Mouse (Mus musculus) lung, adult 2 months (tissue): ENCODE measurements around the gene Galk1. TPM values are rescaled to one million over a fixed set of nuclear protein-coding genes. Genes with fewer than 3 reads are reported as not detected.

Source experiments
- DNase-seq: peaks from one replicate; pipeline ENCODE4 v3.0.0; 2022
- H3K4me1 ChIP-seq: fragments of 200-500 bp; 2 replicates; pipeline ENCODE4 v1.6.1; 2011; ENCODE audit warnings: low read length; ENCODE audit not compliant: control insufficient read depth, insufficient read depth
- H3K4me3 ChIP-seq: fragments of 200-500 bp; replicated peaks from 2 replicates; pipeline ENCODE3; 2011; ENCODE audit warnings: low read depth, mild to moderate bottlenecking, control low read depth, low read length; ENCODE audit errors: extremely low read depth
- CTCF ChIP-seq: fragments of 200-500 bp; IDR thresholded peaks from 2 replicates; pipeline ENCODE4 v1.5.1; 2011; ENCODE audit warnings: mild to moderate bottlenecking, low read length, control low read depth; ENCODE audit not compliant: insufficient read depth
- POLR2A ChIP-seq: fragments of 200-500 bp; IDR thresholded peaks from 2 replicates; pipeline ENCODE4 v1.6.1; 2011; ENCODE audit warnings: low read depth, mild to moderate bottlenecking, control low read depth, low read length, borderline replicate concordance; ENCODE audit errors: extremely low read depth
- WGBS: fragments of 180-500 bp; shearing (Covaris S2); methylation state at CpG from one replicate; pipeline ENCODE4 v1.1.7; 2018; 5-methylcytosine and 5-hydroxymethylcytosine counted together
- polyA plus RNA-seq: library from polyadenylated mRNA; depleted of rRNA; stranded (reverse); fragments of >200 nt; gene quantifications from 2 replicates; pipeline ENCODE4 v1.2.3, GENCODE M21; 2012

Galk1 gene
- polyA plus RNA-seq, 1 experiment: 49.5 TPM

GRCm38 (mm10) chr11:116053510-116054229, 41.2 kb upstream of the Galk1 start:
- peak; percentile 74 for DNase-seq
- 73% methylated on average over 9 of the region's 9 CpGs for WGBS
- TF ChIP-seq CTCF: no peak
- no peak for TF ChIP-seq POLR2A
- no peak overlapping the region for H3K4me3 ChIP-seq
- H3K4me1 ChIP-seq: peaks cover 11% of the 10 kb centered on the region; the same call in 1 of the 2 replicates

- 67% methylated on average over 4 of the region's 4 CpGs for WGBS
- H3K4me3 ChIP-seq: no peak overlapping the region
- peaks cover 11% of the 10 kb centered on the region; the same call in 1 of the 2 replicates for H3K4me1 ChIP-seq
- DNase-seq: no peak
- TF ChIP-seq CTCF: no peak
- TF ChIP-seq POLR2A: no peak
Observed at GRCm38 (mm10) chr11:116050196-116050595, 37.7 kb upstream of the Galk1 start.

GRCm38 (mm10) chr11:116049610-116050009, 37.1 kb upstream of the Galk1 start:
- no peak overlapping the region for H3K4me3 ChIP-seq
- H3K4me1 ChIP-seq: peaks cover 11% of the 10 kb centered on the region; the same call in 1 of the 2 replicates
- DNase-seq: no peak
- WGBS: 71% methylated on average over 2 of the region's 2 CpGs
- TF ChIP-seq POLR2A: no peak
- TF ChIP-seq CTCF: no peak

GRCm38 (mm10) chr11:116045173-116045572, 32.7 kb upstream of the Galk1 start:
- Histone ChIP-seq H3K4me1 (peaks cover 4% of the 10 kb centered on the region; the same call in 1 of the 2 replicates), H3K4me3 (no peak overlapping the region)
- DNase-seq: no peak
- WGBS: 93% methylated on average over 6 of the region's 6 CpGs
- no peak for TF ChIP-seq POLR2A
- no peak for TF ChIP-seq CTCF

GRCm38 (mm10) chr11:116043286-116043685, 30.8 kb upstream of the Galk1 start:
- Histone ChIP-seq H3K4me3 (no peak overlapping the region), H3K4me1 (0 out of 2 replicates have a peak, but pooled peaks cover 2% of the 10 kb centered on the region)
- 100% methylated on average over 1 of the region's 1 CpGs for WGBS
- TF ChIP-seq CTCF: no peak
- DNase-seq: no peak

- WGBS: 63% methylated on average over 5 of the region's 5 CpGs
- TF ChIP-seq POLR2A (no peak), CTCF (no peak)
- DNase-seq: no peak
- Histone ChIP-seq H3K4me1 (0 out of 2 replicates have a peak, but pooled peaks cover 2% of the 10 kb centered on the region), H3K4me3 (no peak overlapping the region)
Observed at GRCm38 (mm10) chr11:116042372-116043138, 30.0 kb upstream of the Galk1 start.

- no peak for TF ChIP-seq POLR2A
- no peak for TF ChIP-seq CTCF
- WGBS: 99% methylated on average over 2 of the region's 2 CpGs
- H3K4me3 ChIP-seq: no peak overlapping the region
- no peak for DNase-seq
- 0 out of 2 replicates have a peak, but pooled peaks cover 2% of the 10 kb centered on the region for H3K4me1 ChIP-seq
Observed at GRCm38 (mm10) chr11:116041833-116042232, 29.3 kb upstream of the Galk1 start.

- H3K4me3 ChIP-seq: no peak overlapping the region
- no peak for DNase-seq
- TF ChIP-seq CTCF (no peak), POLR2A (no peak)
- 0 out of 2 replicates have a peak, but pooled peaks cover 2% of the 10 kb centered on the region for H3K4me1 ChIP-seq
- 58% methylated on average over 6 of the region's 6 CpGs for whole genome bisulfite sequencing
Observed at GRCm38 (mm10) chr11:116040593-116040992, 28.1 kb upstream of the Galk1 start.

- TF ChIP-seq POLR2A (no peak), CTCF (no peak)
- no peak for DNase-seq
- Histone ChIP-seq H3K4me3 (no peak overlapping the region), H3K4me1 (0 out of 2 replicates have a peak, but pooled peaks cover 2% of the 10 kb centered on the region)
- 92% methylated on average over 9 of the region's 9 CpGs for WGBS
Observed at GRCm38 (mm10) chr11:116037826-116038225, 25.3 kb upstream of the Galk1 start.

GRCm38 (mm10) chr11:116036671-116037070, 24.2 kb upstream of the Galk1 start:
- no peak overlapping the region for H3K4me3 ChIP-seq
- no peak for TF ChIP-seq POLR2A
- TF ChIP-seq CTCF: no peak
- no peak for DNase-seq
- peaks cover 3% of the 10 kb centered on the region for H3K4me1 ChIP-seq
- WGBS: 93% methylated on average over 3 of the region's 3 CpGs

GRCm38 (mm10) chr11:116034584-116034983, 22.1 kb upstream of the Galk1 start:
- TF ChIP-seq CTCF (no peak), POLR2A (no peak)

More at GRCm38 (mm10) chr11:116034584-116034983, 22.1 kb upstream of the Galk1 start:
- Histone ChIP-seq H3K4me3 (no peak overlapping the region), H3K4me1 (peaks cover 8% of the 10 kb centered on the region)
- WGBS: 90% methylated on average over 6 of the region's 6 CpGs
- no peak for DNase-seq
